Mouse (Mus musculus): ENCODE data around the gene Cercam. TPM values are rescaled to one million over a fixed set of nuclear protein-coding genes. Genes with fewer than 3 reads are reported as not detected.
"Not testable (repeated sequence)": the region's sequence is repeated elsewhere in the genome, so short reads cannot be mapped to it uniquely, and the experiment has no call there.

Cercam gene
- total RNA-seq, 2 experiments from 2014 or later = 6.6 to 7.7 TPM

GRCm38 (mm10) chr2:29855585-29856210 is 13.3 kb upstream of the Cercam start:
- DNase-seq = no peak

GRCm38 (mm10) chr2:29856451-29857260 is 12.3 kb upstream of the Cercam start:
- peak in 1 of 2 experiments; percentile 52 for DNase-seq

- no peak for DNase-seq
Measured at GRCm38 (mm10) chr2:29857341-29857740, 11.6 kb upstream of the Cercam start.

GRCm38 (mm10) chr2:29857967-29858366 is 11.0 kb upstream of the Cercam start:
- no peak for DNase-seq

GRCm38 (mm10) chr2:29858748-29859473 is 10.1 kb upstream of the Cercam start:
- DNase-seq = peak; percentile 58 to 63

GRCm38 (mm10) chr2:29865125-29865524 is 3.8 kb upstream of the Cercam start:
- DNase-seq = no peak

GRCm38 (mm10) chr2:29869646-29870451 is 885 bp downstream of the Cercam start:
- DNase-seq = no peak

- no peak for DNase-seq
Measured at GRCm38 (mm10) chr2:29872581-29873295, 3.8 kb downstream of the Cercam start.

GRCm38 (mm10) chr2:29873801-29874200 is 4.8 kb downstream of the Cercam start:
- DNase-seq = no peak

- DNase-seq = no peak
Measured at GRCm38 (mm10) chr2:29878061-29878460, 9.1 kb downstream of the Cercam start.

GRCm38 (mm10) chr2:29879191-29879590 is 10.2 kb downstream of the Cercam start:
- DNase-seq = no peak

- DNase-seq = no peak
Measured at GRCm38 (mm10) chr2:29879964-29880830, 11.2 kb downstream of the Cercam start.

- DNase-seq = not testable (repeated sequence)
Measured at GRCm38 (mm10) chr2:29886659-29887292, 17.8 kb downstream of the Cercam start.

GRCm38 (mm10) chr2:29889066-29889944 is 20.3 kb downstream of the Cercam start, which contains the start of gene Odf2:
Gene Odf2, plus strand, starts transcription at chr2:29889221.
- DNase-seq = peak; percentile 100

GRCm38 (mm10) chr2:29889991-29890833 is 21.2 kb downstream of the Cercam start:
- DNase-seq = peak; percentile 86 to 87

- no peak for DNase-seq
Measured at GRCm38 (mm10) chr2:29891773-29892172, 22.8 kb downstream of the Cercam start.

GRCm38 (mm10) chr2:29896071-29896470 is 27.1 kb downstream of the Cercam start:
- DNase-seq = no peak

- DNase-seq = no peak
Measured at GRCm38 (mm10) chr2:29897366-29897765, 28.4 kb downstream of the Cercam start.

Measured in layer of hippocampus, postnatal 36 days (tissue).